Mouse (Mus musculus) forebrain, embryonic 11.5 days (tissue): ENCODE results near the gene Xrcc2. TPM values are rescaled to one million over a fixed set of nuclear protein-coding genes. Genes with fewer than 3 reads are reported as not detected.

Experiments used
- ATAC-seq: fragments of 200-750 bp; cut with Nextera tagmentation; replicated peaks from 2 replicates; pipeline ENCODE4 v1.8.0; 2017; ENCODE audit warnings: moderate TSS enrichment; ENCODE audit not compliant: low FRiP score
- DNase-seq: peaks from one replicate; pipeline ENCODE4 v3.0.0-alpha.2; 2017; ENCODE audit warnings: low spot score
- H3K27ac ChIP-seq: fragments of 300-500 bp; sonication (generic); 2 replicates; pipeline ENCODE4 v1.5.1; 2014; ENCODE audit warnings: low read depth, low read length
- H3K27me3 ChIP-seq: fragments of 300-500 bp; sonication (generic); 2 replicates; pipeline ENCODE4 v1.6.1; 2014; ENCODE audit warnings: mild to moderate bottlenecking, low read length, mixed read lengths; ENCODE audit not compliant: control insufficient read depth, insufficient read depth
- H3K36me3 ChIP-seq: fragments of 300-500 bp; sonication (generic); 2 replicates; pipeline ENCODE4 v1.6.1; 2014; ENCODE audit warnings: mild to moderate bottlenecking, low read length, moderate library complexity, mixed read lengths; ENCODE audit not compliant: control insufficient read depth, insufficient read depth
- H3K4me1 ChIP-seq: fragments of 300-500 bp; sonication (generic); replicated peaks from 2 replicates; pipeline ENCODE4 v1.6.1; 2014; ENCODE audit warnings: low read length, mixed read lengths; ENCODE audit not compliant: control insufficient read depth, insufficient read depth
- H3K4me2 ChIP-seq: fragments of 300-500 bp; sonication (generic); 2 replicates; pipeline ENCODE4 v1.6.1; 2014; ENCODE audit warnings: low read depth, mild to moderate bottlenecking, low read length, moderate library complexity, mixed read lengths; ENCODE audit not compliant: severe bottlenecking
- H3K4me3 ChIP-seq: fragments of 300-500 bp; sonication (generic); 2 replicates; pipeline ENCODE4 v1.5.1; 2014; ENCODE audit warnings: low read depth, low read length
- H3K9ac ChIP-seq: fragments of 300-500 bp; sonication (generic); 2 replicates; pipeline ENCODE4 v1.6.1; 2014; ENCODE audit warnings: low read length
- H3K9me3 ChIP-seq: fragments of 300-500 bp; sonication (generic); 2 replicates; pipeline ENCODE4 v1.6.1; 2016; ENCODE audit warnings: low read length, mixed read lengths; ENCODE audit not compliant: control insufficient read depth
- WGBS: fragments of 180-500 bp; shearing (Covaris S2); extraction: QIAGEN DNeasy Blood & Tissue Kit; methylation state at CpG from one replicate; pipeline ENCODE4 v1.1.7; 2014; 5-methylcytosine and 5-hydroxymethylcytosine counted together
- polyA plus RNA-seq: library from polyadenylated mRNA; unstranded; fragments of >200 nt; fragmentation: Nextera tagmentation; extraction: Ambion mirVana; gene quantifications from 2 replicates; pipeline ENCODE4 v1.2.1, GENCODE M21; 2014

Gene Xrcc2
- polyA plus RNA-seq, 1 experiment from 2014 or later: 19.8 TPM

DNA sequence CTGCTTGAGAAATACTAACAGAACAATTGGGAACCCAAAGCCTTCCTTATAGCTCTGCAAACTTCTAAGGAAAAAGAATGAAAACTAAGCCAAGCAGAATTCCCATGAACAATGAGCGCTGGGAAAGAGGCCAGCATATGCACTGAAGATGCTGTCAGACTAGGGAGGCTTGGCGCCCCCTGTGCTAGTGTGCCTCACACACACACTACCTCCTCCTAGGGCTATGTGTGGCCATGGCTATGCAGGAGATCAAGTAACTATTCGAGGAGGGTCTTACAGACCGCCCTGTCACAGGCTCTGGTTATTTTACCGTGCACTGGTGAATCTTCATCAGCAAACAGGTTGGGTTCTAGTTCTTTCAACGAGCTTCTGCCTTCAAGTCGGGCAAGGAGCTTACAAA lies 7.7 kb downstream of the Xrcc2 start:
- Histone ChIP-seq H3K4me3 (no peak overlapping the region), H3K27me3 (no peaks in the 10 kb centered on the region), H3K27ac (no peak overlapping the region), H3K9ac (no peak overlapping the region), H3K4me2 (no peak overlapping the region), H3K36me3 (peaks cover 3% of the 10 kb centered on the region; the same call in 1 of the 2 replicates), H3K9me3 (no peaks in the 10 kb centered on the region), H3K4me1 (no peaks in the 10 kb centered on the region)
- 90% methylated on average over 7 of the region's 7 CpGs for WGBS
- DNase-seq: no peak
- ATAC-seq: no peak

DNA sequence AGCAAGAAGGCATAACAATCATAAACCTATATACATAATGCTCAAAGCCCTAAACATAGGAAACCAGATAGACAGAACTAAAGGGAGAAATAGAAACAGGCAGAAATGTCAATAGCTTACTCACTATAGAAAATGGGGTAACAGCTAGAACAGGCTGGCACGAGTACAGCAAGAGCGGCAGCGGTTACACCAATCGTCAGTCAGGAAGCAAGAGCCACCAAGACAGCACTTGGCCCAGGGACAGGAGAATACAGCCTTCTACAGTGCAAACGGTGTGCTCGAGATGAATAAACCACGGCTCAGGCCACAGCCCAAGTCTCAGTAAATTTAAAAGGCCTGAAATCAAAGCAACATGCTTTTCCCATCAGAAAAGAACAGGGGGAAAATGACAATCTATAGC lies 9.4 kb downstream of the Xrcc2 start:
- Histone ChIP-seq H3K4me2 (no peak overlapping the region), H3K27me3 (no peaks in the 10 kb centered on the region), H3K4me3 (no peak overlapping the region), H3K9me3 (no peaks in the 10 kb centered on the region), H3K9ac (no peak overlapping the region), H3K4me1 (no peaks in the 10 kb centered on the region), H3K27ac (no peak overlapping the region), H3K36me3 (peaks cover 3% of the 10 kb centered on the region; the same call in 1 of the 2 replicates)
- ATAC-seq (no peak), DNase-seq (no peak)
- 93% methylated on average over 7 of the region's 7 CpGs for WGBS

DNA sequence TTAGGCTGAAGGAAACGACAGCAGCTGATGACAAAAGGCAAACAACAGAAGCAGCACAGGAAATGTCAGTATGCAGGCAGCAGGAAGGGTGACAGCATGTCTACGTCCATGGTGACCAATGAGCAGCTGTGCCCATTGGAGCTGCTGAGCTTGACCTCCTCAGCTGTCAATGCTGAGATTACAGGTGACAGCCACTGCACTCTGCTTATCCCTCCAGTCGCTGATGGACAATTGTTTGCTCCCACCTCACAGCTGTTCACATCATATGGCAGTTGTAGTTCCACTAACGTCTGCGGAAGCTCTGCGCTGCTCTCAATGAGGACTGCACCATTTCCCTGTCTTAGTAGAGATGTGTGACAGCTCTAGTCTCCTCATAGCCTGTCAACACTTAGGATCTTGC lies 9.8 kb downstream of the Xrcc2 start:
- no peak overlapping the region for H3K4me2 ChIP-seq
- no peaks in the 10 kb centered on the region for H3K9me3 ChIP-seq
- WGBS: 88% methylated on average over 6 of the region's 6 CpGs
- ATAC-seq (no peak), DNase-seq (no peak)
- H3K36me3 ChIP-seq: peaks cover 3% of the 10 kb centered on the region; the same call in 1 of the 2 replicates
- H3K9ac ChIP-seq: no peak overlapping the region
- no peak overlapping the region for H3K27ac ChIP-seq
- no peaks in the 10 kb centered on the region for H3K27me3 ChIP-seq
- no peaks in the 10 kb centered on the region for H3K4me1 ChIP-seq
- no peak overlapping the region for H3K4me3 ChIP-seq

DNA sequence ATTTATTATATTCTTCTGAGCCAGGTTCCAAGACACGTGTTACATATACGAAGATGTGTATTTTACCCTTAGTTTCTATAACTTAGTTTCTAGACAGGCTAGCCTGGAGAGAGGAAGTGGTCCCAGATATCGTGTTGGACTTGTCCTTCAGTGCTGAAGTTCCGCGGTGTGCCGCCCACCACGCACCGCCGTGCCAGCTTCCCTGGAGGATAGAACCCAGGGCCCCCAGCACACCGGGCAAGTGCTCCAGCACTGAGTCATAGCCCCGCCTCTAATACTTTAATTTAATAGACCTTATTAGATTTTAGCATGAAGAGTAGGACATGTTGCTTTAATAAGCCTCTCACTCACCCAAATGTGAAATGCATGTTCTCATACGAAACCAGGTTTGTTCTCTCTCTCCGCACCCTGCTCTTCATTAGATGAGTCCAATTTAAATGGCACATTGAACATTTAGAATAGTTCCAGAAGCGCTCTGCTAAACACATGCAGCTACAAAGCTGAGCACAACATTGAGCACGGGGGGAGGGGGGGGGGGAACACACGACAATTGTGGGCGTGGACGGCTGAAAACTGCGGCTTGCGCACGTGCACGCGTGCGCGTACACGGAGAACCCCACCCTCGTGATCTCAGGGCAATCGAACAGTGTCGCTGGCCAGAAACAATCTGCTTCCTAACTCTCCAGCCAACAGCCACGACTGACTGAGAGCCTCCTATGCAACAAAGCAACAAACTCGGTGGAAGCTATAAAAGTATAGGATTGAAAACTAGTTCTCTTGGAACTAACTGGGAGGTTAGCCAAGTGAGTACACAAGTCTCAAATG lies 33.7 kb downstream of the Xrcc2 start:
- WGBS: 91% methylated on average over 31 of the region's 31 CpGs
- no peaks in the 10 kb centered on the region for H3K27me3 ChIP-seq
- no peak for DNase-seq
- H3K4me3 ChIP-seq: no peak overlapping the region
- H3K36me3 ChIP-seq: no peaks in the 10 kb centered on the region
- H3K4me2 ChIP-seq: no peak overlapping the region
- no peaks in the 10 kb centered on the region for H3K4me1 ChIP-seq
- H3K27ac ChIP-seq: no peak overlapping the region
- ATAC-seq: no peak
- H3K9me3 ChIP-seq: no peaks in the 10 kb centered on the region
- no peak overlapping the region for H3K9ac ChIP-seq

DNA sequence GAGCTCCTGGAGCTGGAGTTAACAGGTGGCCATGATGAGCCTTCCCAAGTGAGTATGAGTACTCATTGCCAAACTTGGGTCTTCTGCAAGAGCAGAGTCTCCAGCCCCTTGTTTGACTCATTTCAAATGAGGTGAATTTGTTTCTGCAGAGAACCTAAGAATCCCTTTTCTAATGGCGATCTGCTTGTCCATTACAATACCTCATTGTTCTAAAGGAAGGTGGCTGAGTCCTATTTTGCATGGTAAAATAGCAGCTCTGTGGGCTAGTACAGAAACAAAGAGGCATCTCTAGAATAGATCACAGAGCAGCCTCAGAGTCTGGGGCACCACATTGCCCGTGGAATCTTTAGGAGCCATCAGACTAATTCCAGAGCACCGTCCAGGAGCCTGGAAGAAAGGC lies 34.6 kb downstream of the Xrcc2 start:
- no peak overlapping the region for H3K4me3 ChIP-seq

DNA sequence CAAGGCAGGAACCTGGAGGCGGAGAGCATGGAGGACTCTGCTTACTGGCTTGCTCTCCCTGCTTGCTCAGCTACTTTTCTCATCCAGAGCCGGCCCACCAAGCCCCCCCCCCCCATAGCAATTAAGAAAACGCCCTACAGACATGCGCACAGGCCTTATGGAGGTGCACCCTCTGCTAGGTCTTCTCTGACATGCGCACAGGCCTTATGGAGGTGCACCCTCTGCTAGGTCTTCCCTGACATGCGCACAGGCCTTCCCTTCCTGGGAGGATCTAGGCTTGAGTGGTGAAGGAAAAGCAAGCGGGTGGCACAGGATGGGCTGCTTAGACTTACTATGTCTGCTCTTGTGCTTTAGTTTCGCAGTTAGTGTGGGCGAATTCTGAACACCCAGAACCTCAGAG lies 37.3 kb downstream of the Xrcc2 start:
- no peak overlapping the region for H3K27ac ChIP-seq
- ATAC-seq: no peak
- WGBS: 93% methylated on average over 9 of the region's 9 CpGs

More for the DNA sequence above, 34.6 kb downstream of the Xrcc2 start:
- DNase-seq: no peak
- Histone ChIP-seq H3K4me1 (no peaks in the 10 kb centered on the region; the same call in 1 of the 2 replicates), H3K9me3 (no peaks in the 10 kb centered on the region), H3K27ac (no peak overlapping the region), H3K4me2 (no peak overlapping the region), H3K27me3 (no peaks in the 10 kb centered on the region), H3K36me3 (no peaks in the 10 kb centered on the region), H3K9ac (no peak overlapping the region)
- 46% methylated on average over 3 of the region's 3 CpGs for WGBS
- ATAC-seq: no peak

DNA sequence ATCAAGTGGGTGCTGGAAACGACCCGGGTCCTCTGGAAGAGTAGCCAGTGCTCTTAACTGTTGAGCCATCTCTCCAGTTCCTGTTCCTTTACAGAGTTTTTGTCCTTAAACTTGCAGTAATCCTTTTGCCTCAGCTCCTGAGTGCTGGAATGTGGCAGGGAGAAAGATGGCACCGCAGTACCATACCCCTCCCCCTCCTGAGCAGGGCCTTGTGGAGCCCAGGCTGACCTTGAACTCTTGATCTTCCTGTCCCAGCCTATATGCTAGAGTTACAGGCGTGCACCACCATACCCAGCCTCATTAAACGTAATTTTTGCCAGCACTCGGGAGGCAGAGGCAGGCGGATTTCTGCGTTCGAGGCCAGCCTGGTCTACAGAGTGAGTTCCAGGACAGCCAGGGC lies 38.9 kb downstream of the Xrcc2 start:
- DNase-seq (no peak), ATAC-seq (peak; percentile 24; the same call in 1 of the 2 replicates)
- Histone ChIP-seq H3K4me1 (no peaks in the 10 kb centered on the region; the same call in 1 of the 2 replicates), H3K4me3 (no peak overlapping the region), H3K9me3 (no peaks in the 10 kb centered on the region), H3K4me2 (no peak overlapping the region), H3K27ac (no peak overlapping the region), H3K9ac (no peak overlapping the region), H3K27me3 (no peaks in the 10 kb centered on the region), H3K36me3 (no peaks in the 10 kb centered on the region)
- WGBS: 77% methylated on average over 9 of the region's 9 CpGs

More for the DNA sequence above, 37.3 kb downstream of the Xrcc2 start:
- no peak for DNase-seq
- Histone ChIP-seq H3K9ac (no peak overlapping the region), H3K36me3 (no peaks in the 10 kb centered on the region), H3K4me1 (no peaks in the 10 kb centered on the region; the same call in 1 of the 2 replicates), H3K27me3 (no peaks in the 10 kb centered on the region), H3K4me3 (no peak overlapping the region), H3K9me3 (no peaks in the 10 kb centered on the region), H3K4me2 (no peak overlapping the region)

DNA sequence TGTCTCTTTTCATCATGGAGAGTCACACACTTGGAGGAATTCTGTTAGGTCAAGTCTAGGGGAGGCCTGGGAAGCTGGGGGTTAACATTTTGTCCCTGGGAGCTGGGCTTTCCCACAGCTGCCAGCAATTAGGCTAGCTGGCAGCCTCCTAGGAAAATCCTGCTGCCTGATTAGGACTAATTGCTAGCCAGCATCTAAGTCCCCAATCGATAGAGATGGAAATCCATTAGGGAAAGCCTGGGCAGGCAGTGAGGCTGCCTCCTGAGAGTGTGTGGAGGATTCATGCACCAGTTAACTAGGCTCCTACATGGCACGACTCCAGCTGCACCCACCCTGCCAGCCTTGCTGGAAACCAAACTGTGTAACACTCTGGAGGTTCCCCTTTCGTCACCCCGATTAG lies 39.5 kb downstream of the Xrcc2 start:
- Histone ChIP-seq H3K36me3 (no peaks in the 10 kb centered on the region), H3K27ac (no peak overlapping the region; the same call in 1 of the 2 replicates), H3K9me3 (no peaks in the 10 kb centered on the region), H3K27me3 (no peaks in the 10 kb centered on the region), H3K4me3 (no peak overlapping the region), H3K9ac (no peak overlapping the region), H3K4me2 (no peak overlapping the region), H3K4me1 (no peaks in the 10 kb centered on the region; the same call in 1 of the 2 replicates)
- peak; percentile 66 for DNase-seq
- peak; percentile 82 for ATAC-seq
- 21% methylated on average over 4 of the region's 4 CpGs for WGBS

DNA sequence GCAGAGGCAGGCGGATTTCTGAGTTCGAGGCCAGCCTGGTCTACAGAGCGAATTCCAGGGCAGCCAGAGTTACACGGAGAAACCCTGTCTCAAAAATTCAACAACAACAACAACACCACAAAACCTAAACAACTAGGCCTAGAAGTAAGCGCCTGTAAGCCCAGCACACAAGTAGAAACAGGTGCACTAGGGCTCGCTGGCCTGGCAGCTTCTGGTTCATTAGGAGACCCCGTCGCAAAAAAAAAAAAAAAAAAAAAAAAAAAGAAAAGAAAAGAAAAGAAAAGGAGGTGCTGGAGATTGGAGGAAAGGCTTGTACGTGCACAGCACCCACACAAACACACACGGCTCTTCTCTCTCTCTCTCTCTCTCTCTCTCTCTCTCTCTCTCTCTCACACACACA lies 40.1 kb downstream of the Xrcc2 start:
- ATAC-seq: no peak
- no peaks in the 10 kb centered on the region for H3K27me3 ChIP-seq
- DNase-seq: no peak
- H3K9ac ChIP-seq: no peak overlapping the region
- H3K9me3 ChIP-seq: no peaks in the 10 kb centered on the region
- no peaks in the 10 kb centered on the region for H3K36me3 ChIP-seq
- no peak overlapping the region for H3K27ac ChIP-seq
- 58% methylated on average over 10 of the region's 10 CpGs for WGBS
- H3K4me3 ChIP-seq: no peak overlapping the region
- H3K4me2 ChIP-seq: no peak overlapping the region
- no peaks in the 10 kb centered on the region; the same call in 1 of the 2 replicates for H3K4me1 ChIP-seq
